Comparison of ENCODE assay signal across 9 mouse cellular contexts in the genomic region with DNA sequence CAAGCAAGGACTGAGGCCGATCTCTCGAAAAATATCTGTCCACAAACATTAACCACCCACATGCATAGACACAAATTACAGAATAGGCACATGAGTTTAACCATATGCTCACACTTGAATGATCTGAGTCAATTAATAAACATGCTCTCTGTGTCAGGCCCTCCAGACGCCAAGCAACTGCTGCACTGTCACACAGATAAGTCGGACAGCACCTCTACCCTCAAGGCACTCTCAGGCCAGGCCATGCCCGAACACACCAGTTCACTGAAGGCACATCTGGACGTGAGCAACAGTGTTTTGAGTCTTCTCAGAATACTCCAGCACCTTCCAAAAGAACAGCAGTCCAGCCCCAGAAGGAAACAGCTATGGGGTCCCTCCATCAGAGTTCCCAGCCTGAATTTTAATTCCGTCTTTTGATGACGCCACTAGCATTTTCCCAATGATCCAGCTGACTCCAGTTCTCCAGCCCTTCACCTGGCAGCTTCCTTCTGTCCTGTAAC. TPM values are rescaled to one million over a fixed set of nuclear protein-coding genes. Genes with fewer than 3 reads are reported as not detected.
DNase-seq lines count a peak whose midpoint lies in the region; ATAC-seq and TF ChIP-seq lines count a peak whose summit lies in the region.
"Had no signal": no experiment of that assay in that cellular context is flagged by ENCODE, and none has a peak within 500 bp of the region (broad histone marks: within the 10 kb centered on the region; RNA-seq: fewer than 3 reads in every experiment).

No protein-coding gene starts in this region.

- no peak for TF ChIP-seq POLR2A in cerebellum, adult 2 months (IDR thresholded peaks at IDR 0.05; ENCODE audit: borderline replicate concordance, insufficient read depth, low read length)

- H3K4me2 ChIP-seq in heart, embryonic 16.5 days (ENCODE audit: low read depth, low read length): peak overlapping the region; percentile 14; the same call in 1 of the 2 replicates
- H3K4me2 ChIP-seq in hindbrain, embryonic 15.5 days: peak overlapping the region; percentile 74
- H3K4me2 ChIP-seq in midbrain, embryonic 15.5 days: peak overlapping the region; percentile 61

- H3K4me3 ChIP-seq in heart, embryonic 16.5 days (ENCODE audit: low read length): no peak overlapping the region
- peak overlapping the region; percentile 66 for H3K4me3 ChIP-seq in hindbrain, embryonic 15.5 days
- peak overlapping the region; percentile 60 for H3K4me3 ChIP-seq in midbrain, embryonic 15.5 days
- H3K4me3 ChIP-seq in cerebellum, adult 2 months (replicated peaks; ENCODE audit: insufficient read depth, low read depth, low read length): no peak overlapping the region

- no peak for DNase-seq in heart, postnatal 14 days
- DNase-seq in embryo, embryonic 11 days: peak; percentile 13
- no peak for DNase-seq in thymus, adult 18-20 months
- no peak for DNase-seq in cerebellum, adult 2 months
- no peak for DNase-seq in spleen, adult 12 weeks (ENCODE audit: low spot score)

- WGBS in heart, embryonic 16.5 days: 36% methylated on average over 8 of the region's 8 CpGs
- 9% methylated on average over 8 of the region's 8 CpGs for WGBS in hindbrain, embryonic 15.5 days
- 7% methylated on average over 8 of the region's 8 CpGs for WGBS in midbrain, embryonic 15.5 days
- WGBS in cerebellum, adult 2 months: 38% methylated on average over 8 of the region's 8 CpGs

- H3K36me3 ChIP-seq in heart, embryonic 16.5 days (ENCODE audit: control insufficient read depth, insufficient read depth): no peaks in the 10 kb centered on the region
- H3K36me3 ChIP-seq in hindbrain, embryonic 15.5 days: no peaks in the 10 kb centered on the region
- H3K36me3 ChIP-seq in midbrain, embryonic 15.5 days (replicated peaks): no peaks in the 10 kb centered on the region

- no peak for TF ChIP-seq CTCF in cerebellum, adult 2 months (IDR thresholded peaks at IDR 0.05; ENCODE audit: borderline replicate concordance, insufficient read depth, low read depth, low read length)

- no peak for ATAC-seq in heart, embryonic 16.5 days (replicated peaks; ENCODE audit: extremely low read depth, insufficient read depth, low FRiP score)
- no peak for ATAC-seq in hindbrain, embryonic 15.5 days (ENCODE audit: low FRiP score, low read depth)
- ATAC-seq in midbrain, embryonic 15.5 days (replicated peaks): no peak
- ATAC-seq: CD4-positive, CD25-positive, alpha-beta regulatory T cell, adult 4 months had no signal

- no peak overlapping the region for H3K9ac ChIP-seq in heart, embryonic 16.5 days (ENCODE audit: low read length)
- H3K9ac ChIP-seq in hindbrain, embryonic 15.5 days: peak overlapping the region; percentile 31; the same call in 1 of the 2 replicates
- peak overlapping the region; percentile 26 for H3K9ac ChIP-seq in midbrain, embryonic 15.5 days

- H3K9me3 ChIP-seq in heart, embryonic 16.5 days (replicated peaks; ENCODE audit: control insufficient read depth, low read length): no peaks in the 10 kb centered on the region
- no peaks in the 10 kb centered on the region for H3K9me3 ChIP-seq in hindbrain, embryonic 15.5 days
- H3K9me3 ChIP-seq in midbrain, embryonic 15.5 days: no peaks in the 10 kb centered on the region

- no peak overlapping the region for H3K27ac ChIP-seq in heart, embryonic 16.5 days (ENCODE audit: low read length)
- peak overlapping the region; percentile 92 for H3K27ac ChIP-seq in hindbrain, embryonic 15.5 days (replicated peaks)
- H3K27ac ChIP-seq in midbrain, embryonic 15.5 days: peak overlapping the region; percentile 93
- H3K27ac ChIP-seq in cerebellum, adult 2 months (ENCODE audit: insufficient read depth, low read length): no peak overlapping the region

- intact Hi-C loops in heart, postnatal 14 days (cut with DNase I): no loop called here

- no peaks in the 10 kb centered on the region for H3K27me3 ChIP-seq in heart, embryonic 16.5 days (ENCODE audit: control insufficient read depth, insufficient read depth, low read length)
- H3K27me3 ChIP-seq in hindbrain, embryonic 15.5 days: no peaks in the 10 kb centered on the region
- no peaks in the 10 kb centered on the region for H3K27me3 ChIP-seq in midbrain, embryonic 15.5 days (replicated peaks)
- no peaks in the 10 kb centered on the region for H3K27me3 ChIP-seq in cerebellum, adult 2 months (ENCODE audit: control insufficient read depth, insufficient read depth, low read length)

- peaks cover 22% of the 10 kb centered on the region for H3K4me1 ChIP-seq in heart, embryonic 16.5 days (ENCODE audit: control insufficient read depth, insufficient read depth, low read length)
- H3K4me1 ChIP-seq in hindbrain, embryonic 15.5 days (replicated peaks): peaks cover 58% of the 10 kb centered on the region
- H3K4me1 ChIP-seq in midbrain, embryonic 15.5 days: peaks cover 58% of the 10 kb centered on the region
- H3K4me1 ChIP-seq in cerebellum, adult 2 months (ENCODE audit: control insufficient read depth, insufficient read depth, low read length): no peaks in the 10 kb centered on the region

RNA-seq across cellular contexts. Expression of gene Ago1, which starts 2.1 kb away (rescaled TPM):
- 2.1 and 2.3 TPM in 2 replicates for polyA plus RNA-seq in heart, embryonic 16.5 days (2015; fragmentation: Nextera tagmentation; extraction: Ambion mirVana)
- total RNA-seq in heart, postnatal 14 days (2021): 10 to 100 TPM; 15.0 to 15.6 TPM
- polyA plus RNA-seq in hindbrain, embryonic 15.5 days (2015; fragmentation: Nextera tagmentation; extraction: Ambion mirVana): 9.2 and 11.7 TPM in 2 replicates
- polyA plus RNA-seq in midbrain, embryonic 15.5 days (2015; fragmentation: Nextera tagmentation; extraction: Ambion mirVana): 11.9 TPM in 2 replicates
- polyA plus RNA-seq in cerebellum, adult 2 months (2012; rRNA removed): 37.0 and 38.1 TPM in 2 replicates

RNA-seq across cellular contexts. Expression of gene Ago3, which starts 36.9 kb away (rescaled TPM):
- 11.4 and 13.4 TPM in 2 replicates for polyA plus RNA-seq in heart, embryonic 16.5 days (2015; fragmentation: Nextera tagmentation; extraction: Ambion mirVana)
- 10 to 100 TPM; 14.5 to 15.0 TPM for total RNA-seq in heart, postnatal 14 days (2021)
- polyA plus RNA-seq in hindbrain, embryonic 15.5 days (2015; fragmentation: Nextera tagmentation; extraction: Ambion mirVana): 15.5 and 16.3 TPM in 2 replicates
- 18.0 and 18.6 TPM in 2 replicates for polyA plus RNA-seq in midbrain, embryonic 15.5 days (2015; fragmentation: Nextera tagmentation; extraction: Ambion mirVana)
- polyA plus RNA-seq in cerebellum, adult 2 months (2012; rRNA removed): 13.3 and 14.5 TPM in 2 replicates

Comparison
In these comparisons a context has a peak if more than half of its experiments do, and no peak if none do; other contexts are left out.
1. H3K27ac ChIP-seq: peak in hindbrain, embryonic 15.5 days (single experiment) and midbrain, embryonic 15.5 days (single experiment); none in heart, embryonic 16.5 days (single experiment) and cerebellum, adult 2 months (single experiment).
2. H3K4me2 ChIP-seq: peak in every context shown above with its lines; median percentile 74 in hindbrain, embryonic 15.5 days; 61 in midbrain, embryonic 15.5 days; 14 in heart, embryonic 16.5 days.
3. H3K4me3 ChIP-seq: peak in hindbrain, embryonic 15.5 days (single experiment) and midbrain, embryonic 15.5 days (single experiment); none in heart, embryonic 16.5 days (single experiment) and cerebellum, adult 2 months (single experiment).